Mouse (Mus musculus) E14TG2a.4 (cell line): ENCODE measurements around the gene Lrp5.

Experiments
- CTCF ChIP-seq: conservative IDR thresholded peaks from 2 replicates; pipeline ENCODE4 v1.5.1; 2014; ENCODE audit warnings: low read length
- NANOG ChIP-seq: IDR thresholded peaks from 2 replicates; pipeline ENCODE4 v1.6.1; 2014; ENCODE audit warnings: borderline replicate concordance, low read length, mixed read lengths

DNA sequence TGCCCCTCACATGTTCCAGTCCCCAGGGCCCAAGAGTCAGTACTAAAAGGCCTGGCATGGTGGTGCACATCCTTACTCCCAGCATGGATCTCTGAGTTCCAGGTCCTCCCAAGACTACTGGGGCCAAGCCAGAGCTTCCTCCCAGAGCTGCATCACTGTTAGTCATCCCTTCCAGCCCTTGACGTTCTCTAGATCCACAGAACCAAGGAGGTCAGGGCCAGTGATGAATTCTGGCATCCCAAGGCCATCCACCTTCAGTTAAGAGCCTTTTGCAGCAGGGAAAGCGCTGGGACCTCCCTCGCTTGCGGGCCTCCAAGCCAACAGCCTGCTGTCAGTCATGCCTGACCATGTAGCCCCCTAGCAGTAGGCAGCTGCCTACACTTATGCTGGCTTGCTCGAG, 54.9 kb downstream of the Lrp5 start:
- TF ChIP-seq CTCF (no peak), NANOG (no peak)
